Mouse (Mus musculus) heart, postnatal 36 days (tissue): ENCODE results near the gene Acp5. TPM values are rescaled to one million over a fixed set of nuclear protein-coding genes. Genes with fewer than 3 reads are reported as not detected.
A peak's percentile ranks its signal among the peaks of the same experiment; 100 is the strongest.

Experiments used
- DNase-seq, 2 experiments: peaks; one replicate each; pipeline ENCODE4 v3.0.0; 2021 to 2022
- intact Hi-C: fragments of 180-260 bp; cut with DNase I; formaldehyde crosslinking; loops from one replicate; pipeline ENCODE4 v1.15.1; 2025
- total RNA-seq, 2 experiments: library from RNA; stranded (reverse); gene quantifications; 2 replicates each; pipeline ENCODE4 v1.2.3; 2021

Acp5 gene
- total RNA-seq, 2 experiments from 2014 or later = 1.6 to 2.3 TPM

DNA sequence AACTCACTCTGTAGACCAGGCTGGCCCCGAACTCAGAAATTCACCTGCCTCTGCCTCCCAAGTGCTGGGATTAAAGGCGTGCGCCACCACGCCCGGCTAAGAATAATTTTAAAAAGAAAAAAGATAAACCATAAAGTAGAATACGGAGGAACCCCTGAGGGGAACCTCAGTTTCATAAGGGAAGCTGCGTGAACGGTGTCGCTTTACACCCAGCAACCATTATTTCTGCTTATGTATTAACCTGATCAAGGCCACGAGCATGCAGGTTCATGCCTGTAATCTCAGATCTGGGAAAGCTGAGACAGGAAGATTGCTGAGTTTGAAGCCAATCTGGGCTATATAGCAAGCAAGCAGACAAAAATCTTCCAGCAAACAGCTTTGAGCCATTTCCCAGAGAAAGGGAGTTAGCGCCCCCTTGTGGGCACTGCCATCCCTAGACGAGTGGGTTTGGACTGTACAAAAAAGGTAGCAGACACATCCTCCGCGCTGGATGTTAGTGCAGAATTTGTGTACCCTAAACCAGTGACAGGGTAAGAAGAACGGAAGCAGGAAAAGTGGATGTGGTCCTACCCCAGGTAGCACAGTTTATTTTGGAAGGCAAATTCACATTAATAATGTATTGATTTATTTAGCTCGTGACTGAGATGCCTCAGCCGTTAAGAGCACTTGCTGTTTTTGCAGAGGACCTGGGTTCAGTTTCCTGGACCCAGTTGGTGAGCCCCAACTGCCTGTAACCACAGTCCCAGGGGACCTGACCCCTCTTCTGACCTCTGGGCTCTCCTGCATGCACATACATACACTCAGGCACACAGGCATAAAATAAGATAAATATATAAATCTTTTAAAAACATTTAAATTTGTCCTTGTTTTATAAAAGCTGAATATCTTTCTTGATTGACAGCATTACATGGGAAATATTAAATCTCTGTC is 7.9 kb upstream of the Acp5 start:
- intact Hi-C loops = loop anchor here (1.0 to 10.0 kb wide), 4 partner anchors 45 to 539 kb away; partner anchors contain the start of gene Cnn1
- peak; percentile 85 to 91 for DNase-seq

DNA sequence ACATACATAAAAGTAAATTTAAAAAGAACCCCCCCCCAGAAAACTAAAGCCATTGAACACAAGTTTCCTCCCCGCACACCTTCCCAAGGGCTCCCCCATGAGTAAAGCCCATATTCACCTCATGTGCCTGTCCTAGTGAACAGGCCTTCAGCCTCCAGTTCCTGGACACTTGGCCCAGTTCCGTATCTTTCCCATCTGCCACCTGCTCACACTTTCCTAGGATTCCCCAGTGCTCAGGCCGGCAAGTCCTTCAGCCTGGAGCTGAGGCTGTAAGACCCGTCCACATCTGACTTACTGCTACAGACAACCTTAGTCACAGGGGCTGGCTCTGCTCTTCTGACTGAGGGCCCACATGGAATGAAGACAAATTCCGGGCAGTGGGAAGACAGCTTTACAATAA is 4.2 kb upstream of the Acp5 start:
- DNase-seq = no peak
- intact Hi-C loops = loop anchor here (10.0 kb wide), 1 partner anchor 535 kb away; no protein-coding TSS in a partner anchor

DNA sequence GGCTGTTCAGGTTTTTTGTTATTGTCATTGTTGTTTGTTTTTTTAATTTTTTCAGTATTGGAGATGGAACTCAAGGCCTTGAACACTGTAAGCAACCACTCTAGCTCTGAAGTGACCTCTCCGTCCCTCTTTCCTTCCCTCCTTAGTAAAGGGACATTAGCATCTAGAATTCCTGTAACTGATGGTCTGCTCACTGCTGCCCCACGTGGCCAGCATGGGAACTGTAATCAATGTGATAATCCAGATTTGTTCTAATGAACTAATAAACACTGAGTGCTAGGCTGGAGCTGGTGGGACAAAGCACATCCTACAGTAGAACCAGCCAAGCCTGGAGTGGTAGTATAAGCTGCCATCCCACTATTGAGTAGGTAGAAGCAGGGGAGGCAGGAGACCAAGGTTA is 3.0 kb upstream of the Acp5 start:
- DNase-seq = peak; percentile 44 to 59
- intact Hi-C loops = no loop called here

DNA sequence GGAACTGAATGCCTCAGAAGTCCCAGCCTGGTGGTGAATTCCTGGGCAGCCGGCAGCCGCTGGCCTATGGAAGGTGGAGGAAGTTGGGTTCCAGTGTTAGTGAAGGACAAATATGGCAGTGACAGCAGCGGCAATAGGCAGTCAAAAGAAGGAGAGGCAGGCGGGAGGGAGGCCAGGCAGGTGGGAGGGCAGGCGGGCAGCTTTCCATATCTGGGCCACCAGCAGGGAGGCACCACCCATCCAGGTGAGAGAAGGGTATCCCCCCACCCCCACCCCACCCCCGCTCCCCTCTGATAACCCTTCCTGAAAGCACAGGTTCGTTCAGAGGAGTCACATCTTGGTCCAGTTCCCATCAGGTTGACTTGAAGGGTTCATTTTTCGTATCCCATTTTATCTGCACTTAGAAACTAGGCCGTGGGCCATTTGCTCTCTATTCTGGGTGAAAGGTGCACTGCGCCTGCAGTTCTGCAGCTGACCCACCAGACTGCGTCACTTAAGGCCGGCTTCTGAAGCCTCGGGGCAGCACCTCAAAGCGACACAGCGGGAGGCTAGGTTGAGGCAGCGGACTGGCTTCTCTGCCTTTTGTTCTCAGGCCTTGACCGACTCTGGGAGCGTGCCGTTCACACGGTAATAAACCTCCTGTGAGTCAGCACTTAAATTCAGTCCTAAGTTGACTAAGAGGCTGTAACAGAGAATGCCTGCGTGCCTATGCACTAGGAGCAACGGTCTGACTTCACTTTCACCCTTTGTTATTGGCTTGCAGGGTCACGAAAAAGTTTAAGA is 1.4 kb upstream of the Acp5 start:
- intact Hi-C loops = loop anchor here (2.0 kb wide), 1 partner anchor 18 kb away; no protein-coding TSS in a partner anchor
- DNase-seq = no peak

DNA sequence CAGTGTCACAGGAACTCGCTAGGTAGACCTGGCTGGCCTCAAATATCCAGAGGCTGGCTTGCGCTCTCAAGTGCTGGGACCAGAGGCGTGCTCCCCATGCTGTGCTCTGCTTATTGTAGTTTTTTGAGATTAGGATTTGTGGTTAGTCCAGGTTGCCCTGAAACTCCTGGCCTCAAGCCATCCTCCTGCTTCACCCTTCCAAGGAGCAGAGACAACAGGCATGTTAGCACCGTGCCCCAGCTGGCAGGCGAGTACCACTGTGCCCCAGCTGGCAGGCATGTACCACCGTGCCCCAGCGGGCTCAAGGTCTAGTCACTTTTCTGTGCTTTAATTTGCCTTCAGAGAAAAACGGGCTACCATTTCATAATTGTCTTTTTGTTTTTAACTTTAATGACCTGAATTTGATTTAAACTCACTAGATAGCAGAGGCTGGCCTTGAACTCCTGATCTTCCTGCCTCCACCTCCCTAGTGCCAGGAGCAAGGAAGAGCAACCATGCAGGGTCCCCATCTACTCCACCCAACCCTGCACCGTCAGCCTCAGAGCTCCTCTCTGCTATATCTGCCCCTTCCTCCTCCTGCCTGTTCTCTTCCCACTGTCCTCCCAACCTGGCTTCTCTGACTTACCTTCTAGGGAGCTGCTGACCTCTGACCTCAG is 395 bp downstream of the Acp5 start:
- no peak for DNase-seq
- intact Hi-C loops = no loop called here

DNA sequence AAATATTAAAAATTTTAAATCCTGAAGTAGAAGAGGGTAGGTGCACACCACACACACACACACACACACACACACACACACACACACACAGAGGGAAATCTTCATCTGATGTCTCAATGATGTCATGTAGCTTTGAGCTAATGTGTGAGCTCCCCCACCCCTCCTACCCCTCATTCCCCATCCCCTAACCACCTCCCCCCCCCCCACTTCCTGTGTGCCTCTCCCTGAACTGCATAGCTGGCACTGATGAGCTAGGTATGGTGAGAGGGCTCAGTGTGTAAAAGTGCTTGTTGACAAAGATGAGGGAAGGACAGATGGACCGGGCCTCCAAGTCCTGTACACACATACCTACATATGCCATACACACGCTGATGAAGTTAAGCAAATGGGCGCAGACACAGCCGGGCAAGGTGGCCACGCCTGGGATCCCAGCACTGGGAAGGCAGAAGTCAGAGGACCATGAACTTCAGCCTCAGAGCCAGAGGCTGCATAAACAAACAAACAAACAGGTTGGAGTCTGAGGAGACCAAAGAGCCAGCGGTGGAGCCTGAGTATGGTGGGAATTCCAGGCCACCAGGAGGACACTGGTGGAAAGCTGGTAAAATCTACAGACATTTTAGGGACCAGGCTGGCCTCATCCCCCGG is 1.1 kb downstream of the Acp5 start:
- DNase-seq = no peak

DNA sequence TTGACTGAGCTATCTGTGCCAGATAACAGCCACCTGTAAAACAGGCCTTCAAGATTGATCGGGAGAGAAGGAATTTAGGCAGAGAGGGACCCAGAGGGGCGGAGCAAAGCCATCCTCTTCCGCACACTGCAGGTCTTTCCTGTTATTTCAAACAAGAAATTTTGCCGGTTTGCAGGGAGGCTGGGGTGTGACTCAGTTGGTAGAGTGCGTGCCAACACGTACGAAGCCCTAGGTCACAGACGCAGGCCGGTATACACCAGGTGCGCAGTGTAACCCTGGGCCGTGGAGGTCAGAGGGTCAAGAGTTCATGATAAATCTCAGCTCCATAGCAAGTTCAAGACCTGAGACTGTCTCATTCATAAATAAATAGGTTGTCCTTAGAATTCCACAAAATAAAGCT is 3.3 kb downstream of the Acp5 start:
- intact Hi-C loops = no loop called here
- no peak for DNase-seq

More for the DNA sequence above, 1.1 kb downstream of the Acp5 start:
- intact Hi-C loops = no loop called here

DNA sequence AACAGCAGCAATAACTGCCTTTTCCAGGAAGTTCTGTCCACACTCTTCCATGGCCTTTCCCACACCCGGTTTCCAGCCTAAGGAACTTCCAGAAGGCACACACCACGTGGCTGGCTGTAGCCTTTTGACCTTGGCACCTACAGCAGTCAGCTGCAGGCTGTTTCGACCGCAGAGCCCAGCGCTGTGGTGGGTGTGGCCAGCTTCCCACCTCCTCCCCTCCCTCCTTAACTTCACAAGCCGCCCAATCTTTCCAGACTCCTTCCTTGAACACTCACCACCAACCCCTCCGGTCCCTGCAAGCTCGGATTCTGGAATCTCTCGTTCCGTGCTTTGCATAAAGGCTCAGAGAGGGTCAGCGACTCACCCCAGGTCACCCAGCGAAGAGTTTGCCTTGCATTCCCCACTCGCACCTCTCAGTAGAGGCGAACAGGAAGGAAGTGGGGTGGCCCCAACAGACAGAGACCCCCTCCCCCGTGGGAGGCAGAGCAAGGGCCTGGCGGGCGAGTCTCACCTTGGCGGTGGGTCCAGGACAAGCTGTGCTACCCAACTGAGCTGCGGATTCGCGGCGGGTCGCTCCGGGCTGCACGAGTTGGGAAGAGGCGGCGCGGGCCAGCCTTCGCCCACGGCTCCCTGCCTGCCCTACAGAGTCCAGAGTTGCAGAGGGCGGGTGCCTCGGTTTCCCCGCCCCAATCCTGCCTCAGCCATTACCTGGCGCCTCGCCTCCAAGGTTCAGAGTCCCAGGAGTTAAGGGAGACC is 4.1 kb downstream of the Acp5 start:
- DNase-seq = peak; percentile 26 to 36
- intact Hi-C loops = no loop called here

DNA sequence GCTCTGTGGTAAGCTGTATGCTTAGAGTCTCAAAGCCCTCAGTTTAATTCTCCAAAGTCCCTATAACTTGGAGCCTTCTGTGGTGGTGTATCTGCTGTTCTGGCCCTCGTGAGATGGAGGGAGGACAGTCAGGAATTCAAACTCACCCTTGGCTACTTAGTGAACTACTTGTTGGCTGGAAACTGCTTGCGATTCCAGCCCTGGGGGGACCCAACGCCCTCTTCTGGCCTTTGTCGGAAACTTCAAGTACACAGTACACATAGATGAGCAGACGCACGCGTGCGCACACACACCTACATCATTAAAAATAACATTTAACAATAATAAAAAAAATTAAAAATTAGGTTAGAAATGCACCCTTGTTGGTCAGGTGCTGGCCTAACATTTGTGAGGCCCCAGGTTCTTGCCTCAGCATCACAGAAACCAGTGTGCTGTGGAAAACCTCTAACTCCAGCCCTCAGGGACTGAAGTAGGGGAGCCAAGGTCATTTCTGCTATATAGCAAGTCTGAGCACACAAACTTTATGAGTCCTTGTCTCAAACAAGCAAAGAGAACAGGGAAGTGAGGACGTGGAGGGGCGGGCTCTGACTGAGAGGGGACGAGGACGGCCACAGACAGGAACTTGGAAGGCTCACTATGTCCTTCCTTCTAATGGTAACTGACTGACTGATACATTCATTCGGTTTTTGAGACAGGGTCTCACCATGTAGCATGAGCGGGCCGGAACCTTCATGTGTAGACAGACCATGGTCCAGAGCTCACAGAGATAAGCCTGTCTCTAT is 10.1 kb downstream of the Acp5 start:
- peak in 1 of 2 experiments; percentile 17 for DNase-seq
- intact Hi-C loops = no loop called here

DNA sequence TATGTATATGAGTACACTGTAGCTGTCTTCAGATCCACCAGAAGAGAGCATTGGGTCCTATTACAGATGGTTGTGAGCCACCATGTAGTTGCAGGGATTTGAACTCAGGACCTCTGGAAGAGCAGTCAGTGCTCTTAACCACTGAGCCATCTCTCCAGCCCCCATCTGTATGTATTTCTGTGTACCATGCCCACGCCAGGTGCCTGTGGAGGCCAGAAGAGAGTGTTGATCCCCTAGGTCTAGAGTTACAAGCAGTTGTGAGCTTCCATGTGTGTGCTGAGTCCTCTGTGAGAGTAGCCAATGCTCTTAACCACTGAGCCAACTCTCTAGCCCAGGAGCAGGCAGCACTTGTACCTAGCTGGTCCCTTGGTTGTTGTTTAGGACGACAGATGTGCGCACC is 11.3 kb downstream of the Acp5 start:
- DNase-seq = no peak
- intact Hi-C loops = no loop called here

DNA sequence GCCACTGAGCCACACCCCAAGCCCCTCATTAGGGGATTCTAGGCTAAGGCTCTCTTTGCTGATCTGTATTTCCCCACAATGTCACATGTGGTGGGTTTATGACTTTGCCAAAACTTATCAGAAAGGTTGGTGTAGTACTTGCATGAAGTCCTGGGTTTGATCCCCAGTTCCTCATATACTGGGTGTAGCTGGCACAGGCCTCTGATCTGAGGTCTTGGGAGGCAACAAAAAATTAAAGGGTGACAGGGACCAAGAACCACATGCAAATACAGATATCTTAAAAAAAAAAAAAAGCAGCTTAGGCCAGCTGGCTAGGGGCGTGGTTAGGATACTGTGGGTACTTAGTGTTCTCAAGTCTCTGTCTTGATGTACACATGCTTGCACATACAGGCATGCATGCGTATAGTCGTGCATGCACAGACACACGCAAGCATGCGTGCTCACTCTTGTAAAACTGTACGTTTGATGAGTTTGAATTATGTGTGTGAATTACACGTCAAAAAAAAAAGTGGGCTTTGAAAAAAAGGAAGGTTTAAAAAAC is 12.4 kb downstream of the Acp5 start:
- no peak for DNase-seq

DNA sequence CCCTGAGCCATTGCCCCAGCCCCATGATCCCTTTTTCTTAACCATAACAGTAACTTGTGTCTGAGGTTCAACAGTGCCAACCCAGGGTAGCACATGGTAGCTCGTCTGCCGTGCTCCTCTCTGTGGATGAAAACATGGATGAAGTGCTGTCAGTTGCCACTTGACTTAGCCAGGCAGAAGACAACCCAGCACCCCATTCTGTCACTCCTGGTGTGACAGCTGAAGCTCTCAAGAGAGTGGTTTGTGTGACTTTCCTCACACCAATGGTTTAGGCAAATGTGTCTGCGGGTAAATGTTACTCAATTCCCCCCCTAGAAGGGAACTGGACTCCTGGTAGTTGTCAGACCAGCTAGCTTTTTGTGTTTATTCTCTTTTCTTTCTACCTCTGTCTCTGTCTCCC is 13.5 kb downstream of the Acp5 start:
- intact Hi-C loops = no loop called here
- no peak for DNase-seq

More for the DNA sequence above, 12.4 kb downstream of the Acp5 start:
- intact Hi-C loops = loop anchor here (1.0 kb wide), 1 partner anchor 127 kb away; no protein-coding TSS in a partner anchor

DNA sequence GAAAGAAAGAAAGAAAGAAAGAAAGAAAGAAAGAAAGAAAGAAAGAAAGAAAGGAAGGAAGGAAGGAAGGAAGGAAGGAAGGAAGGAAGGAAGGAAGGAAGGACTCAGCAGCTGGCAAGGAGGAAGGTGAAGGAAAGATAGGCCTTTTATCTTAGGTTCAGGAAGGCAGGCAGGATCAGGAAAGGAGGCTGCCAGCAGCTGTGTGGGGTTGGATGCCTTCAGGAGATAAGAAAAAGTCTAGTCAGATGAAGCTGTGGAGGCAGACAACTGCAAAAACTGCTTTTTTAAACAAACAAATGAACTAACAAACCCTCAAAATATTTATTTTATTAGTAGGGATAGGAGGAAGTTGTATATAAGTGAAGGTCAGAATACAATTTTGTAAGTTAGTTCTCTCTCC is 14.0 kb downstream of the Acp5 start:
- intact Hi-C loops = no loop called here
- DNase-seq = no peak

DNA sequence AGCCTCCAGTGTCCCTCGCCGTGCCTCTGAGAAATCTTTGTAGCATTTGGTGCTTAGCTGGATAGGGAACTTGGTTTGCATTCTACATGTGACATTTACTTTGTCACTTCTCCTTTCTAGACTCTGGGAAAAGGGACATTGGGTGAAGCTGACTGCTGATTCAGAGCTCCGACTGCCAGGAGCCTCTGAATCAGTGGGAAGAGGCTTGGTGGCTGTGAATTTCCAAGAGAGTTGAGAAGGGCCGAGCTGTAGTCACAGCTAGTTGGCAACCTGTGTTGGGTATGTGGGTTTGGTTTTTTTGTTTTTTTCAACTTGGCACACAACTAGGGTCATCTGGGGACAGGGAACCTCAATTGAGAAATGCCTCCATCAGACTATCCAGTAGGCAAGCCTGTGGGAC is 16.0 kb downstream of the Acp5 start:
- intact Hi-C loops = loop anchor here (2.0 kb wide), 1 partner anchor 17 kb away; no protein-coding TSS in a partner anchor
- no peak for DNase-seq

DNA sequence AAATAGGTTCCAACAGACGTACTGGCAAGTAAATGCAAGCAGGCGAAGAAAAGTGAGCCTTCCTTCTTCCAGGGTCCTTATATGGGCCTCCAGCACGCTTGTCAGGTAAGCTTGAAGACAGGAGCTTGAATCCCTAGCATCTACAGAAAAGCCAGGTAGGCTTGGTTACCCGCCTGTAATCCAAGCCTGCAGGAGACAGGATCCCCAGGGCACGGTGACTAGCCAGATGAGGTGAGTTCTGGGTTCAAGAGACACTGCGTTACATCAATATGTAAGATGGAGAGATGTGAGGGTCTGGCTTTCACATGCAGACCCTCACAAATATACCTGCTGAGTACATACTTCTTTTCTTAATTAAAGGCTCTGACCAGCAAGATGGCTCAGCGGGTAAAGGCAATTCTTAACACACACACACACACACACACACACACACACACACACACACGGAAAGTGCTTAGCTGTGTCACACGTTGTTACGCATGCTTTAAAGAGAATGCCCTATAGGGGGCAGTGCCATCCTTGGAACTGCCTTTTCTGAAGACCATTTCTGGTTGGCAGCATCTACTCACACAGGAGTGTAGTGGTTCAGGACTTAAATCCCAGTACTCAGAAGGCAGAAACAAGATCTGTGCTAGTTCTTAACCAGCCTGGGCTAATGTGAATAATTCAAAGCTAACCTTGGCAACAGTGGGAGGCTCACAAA is 17.6 kb downstream of the Acp5 start:
- peak; percentile 34 to 37 for DNase-seq
- intact Hi-C loops = loop anchor here (2.0 kb wide), 2 partner anchors 19 to 33 kb away; partner anchors contain the start of gene Ecsit

DNA sequence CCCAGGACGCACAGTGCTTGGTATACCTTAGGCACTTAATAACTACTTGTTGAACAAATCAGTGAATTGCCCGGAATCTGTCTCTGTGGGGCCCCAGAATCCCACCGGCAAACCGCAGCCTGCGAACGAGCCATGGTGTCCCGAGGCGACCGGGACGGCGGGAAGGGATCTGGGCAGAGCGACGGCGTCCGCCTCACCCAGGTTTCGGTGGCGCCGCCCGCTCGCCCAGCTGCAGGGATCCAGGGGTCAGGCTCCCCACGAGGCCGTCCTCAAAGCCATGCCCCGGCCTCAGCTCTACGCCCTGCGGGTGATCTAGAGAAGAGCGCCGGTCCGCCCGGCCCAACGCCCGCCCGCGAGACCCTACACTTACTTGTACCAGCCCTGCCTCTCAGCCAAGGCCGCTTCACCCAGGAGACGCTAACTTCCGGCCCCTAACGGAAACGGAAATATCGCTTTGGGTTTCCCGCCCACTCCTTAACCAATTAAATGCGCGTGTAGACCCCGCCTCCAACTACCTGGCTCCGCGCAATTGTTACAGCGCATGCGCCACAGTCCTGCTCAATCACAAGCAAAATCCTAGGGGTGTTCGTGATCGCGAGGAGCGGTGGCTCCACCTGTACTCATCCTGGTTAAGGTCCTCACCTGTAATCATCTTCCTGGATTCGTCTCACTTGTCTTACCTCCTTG is 18.6 kb downstream of the Acp5 start, which contains the start of gene Elof1:
TSS of gene Elof1 (minus strand) at position 433 of the 687 bp plus-strand sequence.
- peak; percentile 90 for DNase-seq
- intact Hi-C loops = loop anchor here (2.0 kb wide), 1 partner anchor 32 kb away; the partner anchor contains the start of gene Ecsit

DNA sequence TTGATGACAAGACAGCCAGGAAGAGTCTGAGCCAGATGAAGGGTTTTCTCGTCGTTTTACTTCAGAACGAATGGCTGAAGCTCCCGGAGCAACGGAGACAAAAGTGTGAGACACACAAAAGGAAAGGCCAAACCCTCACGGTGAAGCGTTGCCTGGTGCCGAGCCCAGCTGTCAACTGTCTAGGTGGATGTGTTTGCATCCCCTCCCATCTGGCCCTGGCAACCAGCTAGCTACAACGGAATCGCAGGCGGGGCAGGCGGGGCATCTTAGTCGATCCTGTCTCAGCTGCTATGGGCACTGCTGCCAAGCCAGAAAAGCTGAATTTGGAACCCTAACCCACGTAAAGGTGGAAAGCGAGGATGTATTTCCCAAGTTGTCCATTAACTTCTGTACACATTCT is 19.4 kb downstream of the Acp5 start:
- intact Hi-C loops = loop anchor here (2.0 kb wide), 1 partner anchor 31 kb away; the partner anchor contains the start of gene Ecsit
- no peak for DNase-seq
